Mouse (Mus musculus) cortical plate, adult 2 months (tissue): ENCODE data around the gene Pnrc2. TPM values are rescaled to one million over a fixed set of nuclear protein-coding genes. Genes with fewer than 3 reads are reported as not detected.
A peak's percentile ranks its signal among the peaks of the same experiment; 100 is the strongest.

ENCODE experiments used
- H3K27ac ChIP-seq: fragments of 200-500 bp; 2 replicates; pipeline ENCODE4 v1.5.1; 2012; ENCODE audit warnings: low read length, control low read depth, inconsistent platforms; ENCODE audit not compliant: insufficient read depth
- H3K4me1 ChIP-seq: fragments of 200-500 bp; 2 replicates; pipeline ENCODE4 v1.6.1; 2011; ENCODE audit warnings: low read length; ENCODE audit not compliant: control insufficient read depth, insufficient read depth
- H3K4me3 ChIP-seq: fragments of 200-500 bp; 2 replicates; pipeline ENCODE4 v1.5.1; 2011; ENCODE audit warnings: mild to moderate bottlenecking, low read length, control low read depth; ENCODE audit not compliant: insufficient read depth
- CTCF ChIP-seq: fragments of 200-500 bp; IDR thresholded peaks from 2 replicates; pipeline ENCODE4 v1.5.1; 2011; ENCODE audit warnings: mild to moderate bottlenecking, control low read depth, low read length; ENCODE audit not compliant: insufficient read depth; ENCODE audit errors: extremely low read depth
- POLR2A ChIP-seq: fragments of 200-500 bp; IDR thresholded peaks from 2 replicates; pipeline ENCODE4 v1.6.1; 2011; ENCODE audit warnings: mild to moderate bottlenecking, low read length, control low read depth; ENCODE audit not compliant: insufficient read depth; ENCODE audit errors: extremely low read depth
- polyA plus RNA-seq: library from polyadenylated mRNA; depleted of rRNA; stranded (reverse); fragments of >200 nt; gene quantifications from 2 replicates; pipeline ENCODE4 v1.2.3, GENCODE M21; 2012

The Pnrc2 gene
- polyA plus RNA-seq, 1 experiment: 55.4 TPM

- no peak for TF ChIP-seq POLR2A
- no peak for TF ChIP-seq CTCF
Measured at GRCm38 (mm10) chr4:135882023-135882422, 8.4 kb upstream of the Pnrc2 start.

GRCm38 (mm10) chr4:135880576-135880975, 6.9 kb upstream of the Pnrc2 start:
- Histone ChIP-seq H3K4me1 (peaks cover 6% of the 10 kb centered on the region), H3K27ac (no peak overlapping the region), H3K4me3 (no peak overlapping the region)
- TF ChIP-seq CTCF: no peak
- TF ChIP-seq POLR2A: no peak

More at GRCm38 (mm10) chr4:135882023-135882422, 8.4 kb upstream of the Pnrc2 start:
- H3K4me1 ChIP-seq: no peaks in the 10 kb centered on the region
- H3K27ac ChIP-seq: no peak overlapping the region
- no peak overlapping the region for H3K4me3 ChIP-seq

GRCm38 (mm10) chr4:135880018-135880417, 6.4 kb upstream of the Pnrc2 start:
- no peak for TF ChIP-seq POLR2A
- TF ChIP-seq CTCF: no peak
- Histone ChIP-seq H3K27ac (no peak overlapping the region), H3K4me3 (no peak overlapping the region), H3K4me1 (peaks cover 6% of the 10 kb centered on the region)

- Histone ChIP-seq H3K4me1 (peaks cover 6% of the 10 kb centered on the region), H3K4me3 (no peak overlapping the region), H3K27ac (no peak overlapping the region)
- no peak for TF ChIP-seq POLR2A
- TF ChIP-seq CTCF: no peak
Measured at GRCm38 (mm10) chr4:135879021-135879420, 5.4 kb upstream of the Pnrc2 start.

GRCm38 (mm10) chr4:135877742-135878141, 4.1 kb upstream of the Pnrc2 start:
- no peak overlapping the region for H3K4me3 ChIP-seq
- no peak for TF ChIP-seq POLR2A
- TF ChIP-seq CTCF: peak; percentile 29; the same call in 1 of the 2 replicates
- no peak overlapping the region for H3K27ac ChIP-seq
- H3K4me1 ChIP-seq: peaks cover 6% of the 10 kb centered on the region

GRCm38 (mm10) chr4:135876583-135877020, 3.0 kb upstream of the Pnrc2 start:
- peak overlapping the region; percentile 74 for H3K27ac ChIP-seq
- TF ChIP-seq CTCF (no peak), POLR2A (no peak)

GRCm38 (mm10) chr4:135875991-135876582, 2.4 kb upstream of the Pnrc2 start:
- peak overlapping the region; percentile 9 for H3K4me3 ChIP-seq
- peak overlapping the region; percentile 74 for H3K27ac ChIP-seq
- TF ChIP-seq CTCF (no peak), POLR2A (no peak)
- H3K4me1 ChIP-seq: peaks cover 13% of the 10 kb centered on the region

More at GRCm38 (mm10) chr4:135876583-135877020, 3.0 kb upstream of the Pnrc2 start:
- Histone ChIP-seq H3K4me3 (peak overlapping the region; percentile 9), H3K4me1 (peaks cover 12% of the 10 kb centered on the region)

GRCm38 (mm10) chr4:135875546-135875945, 1.9 kb upstream of the Pnrc2 start:
- peak overlapping the region; percentile 74; the same call in 1 of the 2 replicates for H3K27ac ChIP-seq
- no peak overlapping the region for H3K4me3 ChIP-seq
- H3K4me1 ChIP-seq: peaks cover 15% of the 10 kb centered on the region
- TF ChIP-seq POLR2A (no peak), CTCF (no peak)

- H3K4me3 ChIP-seq: no peak overlapping the region
- TF ChIP-seq CTCF (no peak), POLR2A (no peak)
- H3K4me1 ChIP-seq: peaks cover 15% of the 10 kb centered on the region
- H3K27ac ChIP-seq: no peak overlapping the region
Measured at GRCm38 (mm10) chr4:135874564-135875535, 1.2 kb upstream of the Pnrc2 start.
